Mouse (Mus musculus) olfactory bulb, adult 2 months (tissue): ENCODE results near the gene Asic5. TPM values are rescaled to one million over a fixed set of nuclear protein-coding genes. Genes with fewer than 3 reads are reported as not detected.

ENCODE experiments used
- H3K27ac ChIP-seq: fragments of 200-500 bp; 2 replicates; pipeline ENCODE4 v1.5.1; 2012; ENCODE audit warnings: low read depth, low read length; ENCODE audit not compliant: insufficient read depth
- H3K4me1 ChIP-seq: fragments of 200-500 bp; 2 replicates; pipeline ENCODE4 v1.6.1; 2012; ENCODE audit warnings: low read length; ENCODE audit not compliant: control insufficient read depth, insufficient read depth
- H3K4me3 ChIP-seq: fragments of 200-500 bp; 2 replicates; pipeline ENCODE4 v1.5.1; 2012; ENCODE audit warnings: mild to moderate bottlenecking, low read depth, low read length, moderate library complexity; ENCODE audit not compliant: insufficient read depth
- CTCF ChIP-seq: fragments of 200-500 bp; IDR thresholded peaks from 2 replicates; pipeline ENCODE4 v1.5.1; 2012; ENCODE audit warnings: low read depth, mild to moderate bottlenecking, low read length, moderate library complexity; ENCODE audit not compliant: insufficient read depth
- POLR2A ChIP-seq: fragments of 200-500 bp; IDR thresholded peaks from 2 replicates; pipeline ENCODE4 v1.6.1; 2012; ENCODE audit warnings: mild to moderate bottlenecking, low read depth, low read length, moderate library complexity; ENCODE audit not compliant: insufficient read depth
- WGBS: fragments of 180-500 bp; shearing (Covaris S2); methylation state at CpG from one replicate; pipeline ENCODE4 v1.1.7; 2018; 5-methylcytosine and 5-hydroxymethylcytosine counted together
- polyA plus RNA-seq: library from polyadenylated mRNA; stranded (reverse); fragments of >200 nt; gene quantifications from 2 replicates; pipeline ENCODE4 v1.2.4, GENCODE M21; 2012; ENCODE audit warnings: low replicate concordance; ENCODE audit not compliant: missing spikeins, insufficient read depth, insufficient read length

The Asic5 gene
- polyA plus RNA-seq, 1 experiment = not detected

DNA sequence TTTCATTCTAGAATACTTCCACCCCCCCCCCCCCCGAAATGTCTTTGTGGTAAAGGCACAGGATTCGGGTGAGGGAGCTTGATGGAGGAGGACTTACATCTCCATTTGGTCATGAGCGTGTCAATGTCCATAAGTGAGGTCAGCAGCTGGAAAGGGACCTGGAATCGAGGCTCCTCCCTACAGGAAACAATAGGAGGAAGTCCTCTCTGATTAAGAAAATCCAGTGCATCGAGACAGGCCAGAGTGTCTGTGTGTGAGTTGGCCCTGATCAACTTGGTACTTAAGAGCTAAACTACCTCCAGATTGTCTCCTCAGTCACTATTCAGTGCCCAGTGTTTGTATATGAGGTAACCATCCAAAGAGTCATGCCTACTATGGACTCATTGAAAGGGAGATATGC lies 20.8 kb upstream of the Asic5 start:
- TF ChIP-seq POLR2A (no peak), CTCF (no peak)
- H3K4me3 ChIP-seq = no peak overlapping the region
- no peak overlapping the region for H3K27ac ChIP-seq
- 95% methylated on average over 5 of the region's 5 CpGs for WGBS
- no peaks in the 10 kb centered on the region for H3K4me1 ChIP-seq

DNA sequence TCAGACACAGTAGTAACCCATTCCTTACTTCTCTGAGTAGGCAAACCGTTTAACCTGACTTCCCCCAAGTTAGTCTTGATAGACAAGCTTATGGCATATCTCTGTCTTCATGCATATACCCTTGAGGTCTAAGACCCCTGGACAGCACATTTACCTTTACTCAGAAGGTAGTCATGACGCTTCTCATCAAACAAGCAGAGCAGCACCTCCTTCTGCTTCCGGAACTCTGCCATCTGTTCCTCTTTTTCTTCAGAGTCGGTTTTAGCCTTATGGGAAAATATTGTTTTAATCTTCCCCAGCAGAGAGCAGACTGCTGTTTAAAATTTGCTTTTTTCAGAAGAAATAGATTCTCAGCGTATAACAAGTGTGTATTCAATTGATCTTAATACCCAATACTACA lies 18.3 kb upstream of the Asic5 start:
- TF ChIP-seq POLR2A (no peak), CTCF (no peak)
- WGBS = 81% methylated on average over 5 of the region's 5 CpGs
- H3K4me3 ChIP-seq = no peak overlapping the region
- H3K27ac ChIP-seq = no peak overlapping the region
- H3K4me1 ChIP-seq = no peaks in the 10 kb centered on the region

DNA sequence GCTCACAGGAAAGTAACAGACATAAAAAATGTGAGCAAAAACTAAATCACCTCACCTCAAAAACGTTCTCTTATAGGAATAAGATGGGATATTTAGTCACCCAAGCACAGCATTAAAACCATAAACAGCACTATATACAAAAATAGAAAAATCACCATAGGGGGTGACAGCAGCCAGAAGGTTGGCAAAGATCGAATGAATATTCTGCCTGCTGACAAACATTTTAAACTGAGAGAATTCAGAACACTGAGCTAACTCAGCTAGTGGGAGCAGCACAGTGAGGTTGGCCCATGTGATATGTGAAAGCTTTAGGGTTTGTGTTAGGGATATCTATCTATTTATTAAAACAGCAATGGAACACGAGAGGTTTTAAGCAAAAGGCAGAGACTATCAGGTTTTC lies 17.5 kb upstream of the Asic5 start:
- no peak overlapping the region for H3K27ac ChIP-seq
- H3K4me3 ChIP-seq = no peak overlapping the region
- 60% methylated on average over 3 of the region's 3 CpGs for WGBS
- TF ChIP-seq POLR2A (no peak), CTCF (no peak)
- H3K4me1 ChIP-seq = no peaks in the 10 kb centered on the region

DNA sequence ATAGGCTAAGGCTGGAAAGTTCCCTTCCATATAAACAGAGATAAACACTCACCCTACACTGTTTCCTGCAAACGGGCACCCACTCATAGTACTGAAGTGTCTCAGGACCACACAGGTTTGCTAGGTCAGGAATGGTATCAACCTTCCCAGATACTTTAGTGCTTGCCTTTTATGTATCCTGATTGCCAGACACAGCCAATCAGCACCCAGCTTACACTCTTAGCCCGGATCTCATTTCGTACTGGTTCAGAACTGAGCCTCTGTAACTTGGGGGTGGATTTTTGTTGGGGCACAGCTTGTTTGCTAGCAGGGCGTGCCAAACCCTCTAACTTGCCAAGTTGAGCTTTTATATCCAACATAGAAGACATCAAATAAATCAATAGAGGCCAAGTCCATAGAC lies 6.5 kb upstream of the Asic5 start:
- TF ChIP-seq POLR2A (no peak), CTCF (no peak)
- Histone ChIP-seq H3K4me3 (no peak overlapping the region), H3K27ac (no peak overlapping the region), H3K4me1 (no peaks in the 10 kb centered on the region)
- WGBS = 55% methylated on average over 4 of the region's 4 CpGs

DNA sequence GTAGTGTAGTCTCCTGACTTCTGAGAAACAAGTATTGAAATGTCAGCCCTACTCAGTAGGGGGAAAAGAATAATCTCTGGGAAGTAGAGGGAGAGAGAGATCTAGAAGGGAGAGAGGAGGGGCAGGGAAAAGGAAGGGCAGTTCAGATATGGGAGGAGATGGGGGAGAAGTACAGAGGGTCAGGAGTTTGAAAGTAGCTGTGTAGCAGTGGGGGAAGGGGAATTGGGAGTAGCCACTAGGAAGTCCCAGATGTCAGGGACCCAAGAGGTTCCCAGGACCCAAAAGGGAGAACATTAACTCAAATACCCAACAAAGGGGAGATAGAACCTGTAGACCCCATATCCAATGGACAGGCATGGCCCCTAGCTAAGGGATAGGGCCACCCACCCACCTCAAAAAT lies 6.0 kb upstream of the Asic5 start, which contains the start of gene Tdo2:
Tdo2 (minus strand) TSS at position 101 of the 400 bp plus-strand sequence.
- H3K4me3 ChIP-seq = no peak within 1 kb of the TSS
- no peak for TF ChIP-seq CTCF
- TF ChIP-seq POLR2A = no peak
- no peak within 1 kb of the TSS for H3K27ac ChIP-seq
- no peaks in the 10 kb centered on the region for H3K4me1 ChIP-seq

DNA sequence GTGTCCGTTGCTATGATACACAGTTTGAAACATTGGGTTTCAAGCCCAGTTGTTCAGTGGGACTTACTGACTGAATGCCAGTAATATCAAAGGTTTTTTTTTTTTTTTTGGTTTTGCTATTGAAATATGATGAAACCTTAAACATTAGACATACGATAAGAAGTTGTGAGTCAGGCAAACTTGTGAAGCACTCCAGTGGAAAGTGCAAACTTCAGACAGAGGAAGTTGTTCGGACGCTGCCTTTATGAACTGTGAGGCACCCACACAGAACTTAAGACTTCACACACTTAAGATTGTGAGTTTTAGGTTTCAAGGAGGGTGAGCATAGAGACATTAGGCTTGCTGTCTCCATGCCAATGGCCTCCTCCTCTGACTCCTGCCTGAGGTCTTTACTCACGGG lies 514 bp upstream of the Asic5 start:
- TF ChIP-seq CTCF = no peak
- no peak for TF ChIP-seq POLR2A
- Histone ChIP-seq H3K4me1 (no peaks in the 10 kb centered on the region), H3K27ac (no peak overlapping the region), H3K4me3 (no peak overlapping the region)
- 91% methylated on average over 5 of the region's 5 CpGs for WGBS

DNA sequence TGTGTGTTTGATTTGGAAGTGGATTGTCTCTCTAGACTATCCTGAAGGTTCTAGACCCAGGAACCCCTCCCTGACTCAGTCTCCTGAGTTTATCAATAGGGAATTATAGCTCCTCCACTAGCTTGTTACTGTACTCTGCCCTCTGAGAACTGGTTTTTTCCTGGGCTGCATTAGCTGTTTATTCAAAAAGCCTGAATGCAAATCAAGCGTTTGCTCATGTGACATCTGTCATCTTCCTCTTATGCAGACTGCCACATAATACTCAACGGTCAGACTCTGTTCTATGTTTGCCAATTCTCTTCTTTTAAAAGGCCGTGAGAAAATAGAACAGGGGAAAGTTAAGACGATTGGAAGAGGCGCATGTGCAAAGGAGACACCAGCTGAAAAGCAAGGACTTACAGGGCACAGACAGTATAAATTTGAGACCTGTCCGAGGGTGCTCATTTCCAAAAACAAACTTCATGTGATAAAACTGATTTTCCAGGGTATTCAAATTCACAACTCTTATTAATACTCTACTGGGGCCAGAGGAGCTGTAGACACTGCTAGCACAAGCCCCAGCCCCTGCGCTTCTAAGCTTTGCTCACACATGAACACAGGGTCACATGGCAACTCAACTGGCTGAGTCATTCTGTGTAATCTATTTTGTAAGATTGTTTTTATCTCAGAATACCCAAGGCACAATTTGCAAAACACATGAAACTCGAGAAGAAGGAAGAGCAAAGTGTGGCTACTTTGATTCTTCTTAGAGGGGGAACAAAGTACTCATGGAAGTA lies 1.2 kb downstream of the Asic5 start:
- WGBS = 67% methylated on average over 8 of the region's 8 CpGs
- no peak overlapping the region for H3K27ac ChIP-seq
- TF ChIP-seq CTCF (no peak), POLR2A (no peak)
- H3K4me1 ChIP-seq = no peaks in the 10 kb centered on the region
- H3K4me3 ChIP-seq = no peak overlapping the region

DNA sequence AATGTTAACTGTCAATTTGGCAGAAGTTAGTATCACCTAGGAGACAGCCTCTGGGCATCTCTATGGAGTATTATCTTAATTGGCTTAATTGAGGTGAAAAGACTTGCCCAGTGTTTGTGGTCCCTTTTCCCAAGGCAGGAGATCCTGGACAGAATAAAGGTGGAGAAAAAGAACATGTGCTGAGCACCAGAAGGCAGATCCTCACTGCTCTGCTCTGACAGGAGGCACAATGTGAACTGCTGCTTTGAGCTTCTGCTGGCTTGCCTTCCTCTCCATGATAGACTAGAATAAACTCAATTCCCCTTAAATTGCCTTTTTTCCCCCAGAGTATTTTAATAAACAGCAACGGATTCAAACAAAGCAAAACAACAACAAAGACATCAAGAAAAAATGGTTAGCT lies 3.0 kb downstream of the Asic5 start:
- no peak overlapping the region for H3K27ac ChIP-seq
- TF ChIP-seq CTCF (no peak), POLR2A (no peak)
- WGBS = 40% methylated on average over 1 of the region's 1 CpGs
- H3K4me1 ChIP-seq = no peaks in the 10 kb centered on the region
- no peak overlapping the region for H3K4me3 ChIP-seq

DNA sequence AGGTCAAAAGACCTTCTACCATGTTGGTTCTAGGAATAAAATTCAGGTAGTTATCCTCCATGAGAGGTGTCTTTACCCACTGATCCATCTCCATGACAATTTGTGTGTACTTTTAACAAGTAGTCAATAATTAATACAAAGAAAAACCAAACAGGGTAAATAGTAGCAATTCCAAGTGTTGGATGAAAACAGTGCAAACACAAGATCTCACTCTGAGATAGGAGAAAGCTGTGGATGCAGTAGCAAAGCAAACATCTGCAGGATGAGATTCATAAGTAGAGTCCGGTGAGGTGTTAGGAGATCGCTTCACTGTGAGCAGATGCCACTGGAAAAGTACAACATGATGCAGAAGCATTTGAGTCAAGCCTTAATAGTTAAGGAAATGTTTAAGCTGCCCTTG lies 4.0 kb downstream of the Asic5 start:
- 95% methylated on average over 2 of the region's 2 CpGs for WGBS
- TF ChIP-seq POLR2A (no peak), CTCF (no peak)
- Histone ChIP-seq H3K27ac (no peak overlapping the region), H3K4me1 (no peaks in the 10 kb centered on the region), H3K4me3 (no peak overlapping the region)
